8 mouse cellular contexts compared by ENCODE assay signal in genomic region chr9:8134117-8134574, GRCm38 (mm10). TPM values are rescaled to one million over a fixed set of nuclear protein-coding genes. Genes with fewer than 3 reads are reported as not detected.
DNase-seq lines count a peak whose midpoint lies in the region; TF ChIP-seq lines count a peak whose summit lies in the region.

Cep126 (minus strand) TSS chr9:8134294.

- no peaks in the 10 kb centered on the region for H3K79me2 ChIP-seq in heart, adult 2 months (replicated peaks; ENCODE audit: control insufficient read depth, insufficient read depth, low read length)

- H3K9me3 ChIP-seq in embryonic facial prominence, embryonic 10.5 days: no peaks in the 10 kb centered on the region
- H3K9me3 ChIP-seq in midbrain, embryonic 10.5 days (replicated peaks): no peaks in the 10 kb centered on the region

- TF ChIP-seq POLR2A in heart, adult 2 months (IDR thresholded peaks at IDR 0.05; ENCODE audit: insufficient read depth, low read depth, low read length): no peak

- H3K27me3 ChIP-seq in embryonic facial prominence, embryonic 10.5 days (replicated peaks; ENCODE audit: low read depth, poor library complexity, severe bottlenecking): no peaks in the 10 kb centered on the region
- H3K27me3 ChIP-seq in heart, adult 2 months (ENCODE audit: control insufficient read depth, insufficient read depth, low read length): no peaks in the 10 kb centered on the region
- peaks cover 9% of the 10 kb centered on the region; the same call in 1 of the 2 replicates for H3K27me3 ChIP-seq in midbrain, embryonic 10.5 days (ENCODE audit: low read depth, poor library complexity, severe bottlenecking)

- H3K4me3 ChIP-seq in embryonic facial prominence, embryonic 10.5 days: peak within 1 kb of the TSS; percentile 87
- H3K4me3 ChIP-seq in heart, adult 2 months: peak within 1 kb of the TSS; percentile 77
- peak within 1 kb of the TSS; percentile 84 for H3K4me3 ChIP-seq in midbrain, embryonic 10.5 days

- no peaks in the 10 kb centered on the region for H3K36me3 ChIP-seq in embryonic facial prominence, embryonic 10.5 days (replicated peaks)
- H3K36me3 ChIP-seq in heart, adult 2 months (ENCODE audit: control insufficient read depth, insufficient read depth, low read length): no peaks in the 10 kb centered on the region
- no peaks in the 10 kb centered on the region for H3K36me3 ChIP-seq in midbrain, embryonic 10.5 days

- H3K4me1 ChIP-seq in embryonic facial prominence, embryonic 10.5 days: peaks cover 11% of the 10 kb centered on the region; the same call in 1 of the 2 replicates
- H3K4me1 ChIP-seq in heart, adult 2 months (ENCODE audit: control insufficient read depth, insufficient read depth, low read length): no peaks in the 10 kb centered on the region
- H3K4me1 ChIP-seq in midbrain, embryonic 10.5 days: peaks cover 10% of the 10 kb centered on the region

- TF ChIP-seq CTCF in heart, adult 2 months (IDR thresholded peaks at IDR 0.05): no peak

- DNase-seq in adrenal gland, postnatal 36 days: peak; percentile 94
- peak; percentile 93 for DNase-seq in embryonic facial prominence, embryonic 10.5 days (ENCODE audit: low spot score)
- peak; percentile 87 to 89 for DNase-seq in heart, adult 2 months
- DNase-seq in kidney, adult 18-20 months: peak; percentile 89
- peak; percentile 81 for DNase-seq in left cerebral cortex, postnatal 4 days
- peak; percentile 91 for DNase-seq in midbrain, embryonic 10.5 days (ENCODE audit: low spot score)
- DNase-seq in right cerebral cortex, postnatal 4 days: peak; percentile 79
- peak; percentile 89 for DNase-seq in yolk sac, embryonic 10.5 days (ENCODE audit: low spot score)

- H3K9ac ChIP-seq in heart, adult 2 months (ENCODE audit: low read depth, low read length): peak within 1 kb of the TSS; percentile 45

- no peak for TF ChIP-seq EP300 in heart, adult 2 months (IDR thresholded peaks at IDR 0.05; ENCODE audit: insufficient read depth, low read depth, low read length)

- under 1% methylated on average over 72 of the region's 72 CpGs for WGBS in embryonic facial prominence, embryonic 10.5 days
- under 1% methylated on average over 72 of the region's 72 CpGs for WGBS in heart, adult 2 months
- WGBS in midbrain, embryonic 10.5 days: under 1% methylated on average over 69 of the region's 72 CpGs

- intact Hi-C loops in heart, adult 2 months (cut with DNase I): loop anchor here (1.0 to 10.0 kb wide), 3 partner anchors 92 to 219 kb away; partner anchors contain the start of genes Cfap300 and Yap1
- intact Hi-C loops in left cerebral cortex, postnatal 4 days (cut with DNase I): no loop called here

- peak within 1 kb of the TSS; percentile 85 for H3K27ac ChIP-seq in embryonic facial prominence, embryonic 10.5 days (replicated peaks)
- H3K27ac ChIP-seq in heart, adult 2 months: no peak within 1 kb of the TSS
- peak within 1 kb of the TSS; percentile 86 for H3K27ac ChIP-seq in midbrain, embryonic 10.5 days (replicated peaks)

RNA-seq across cellular contexts. Expression of gene Cep126, which starts in this region (rescaled TPM):
- 10 to 100 TPM; 10.6 to 11.8 TPM for total RNA-seq in adrenal gland, postnatal 36 days (2021)
- 2.3 and 3.0 TPM in 2 replicates for polyA plus RNA-seq in embryonic facial prominence, embryonic 10.5 days (2016; fragmentation: Nextera tagmentation; extraction: Ambion mirVana)
- total RNA-seq in heart, adult 2 months (2021): 1 to 10 TPM; 2.9 to 3.3 TPM
- polyA plus RNA-seq in heart, adult 2 months (2012; rRNA removed): 1.0 and 1.3 TPM in 2 replicates
- total RNA-seq in left cerebral cortex, postnatal 4 days (2021): 1 to 10 TPM; 9.0 to 9.8 TPM
- 2.1 and 2.9 TPM in 2 replicates for polyA plus RNA-seq in midbrain, embryonic 10.5 days (2016; fragmentation: Nextera tagmentation; extraction: Ambion mirVana)
